Mouse (Mus musculus) retina, postnatal 7 days (tissue): ENCODE data around the gene Hap1.
"Not testable (repeated sequence)": the region's sequence is repeated elsewhere in the genome, so short reads cannot be mapped to it uniquely, and the experiment has no call there.

Source experiments
- DNase-seq: peaks from one replicate; pipeline ENCODE4 v3.0.0-alpha.2; 2012; ENCODE audit warnings: low read depth, low spot score

Gene Hap1

GRCm38 (mm10) chr11:100318529-100319451 is 37.1 kb downstream of the Hap1 start:
- no peak for DNase-seq

- DNase-seq, result no peak
Observed at GRCm38 (mm10) chr11:100317826-100318380, 38.0 kb downstream of the Hap1 start.

- DNase-seq, result no peak
Observed at GRCm38 (mm10) chr11:100315439-100315838, 40.5 kb downstream of the Hap1 start.

- DNase-seq, result no peak
Observed at GRCm38 (mm10) chr11:100313424-100313823, 42.5 kb downstream of the Hap1 start.

- no peak for DNase-seq
Observed at GRCm38 (mm10) chr11:100312096-100312679, 43.7 kb downstream of the Hap1 start.

GRCm38 (mm10) chr11:100311656-100312055 is 44.3 kb downstream of the Hap1 start:
- no peak for DNase-seq

GRCm38 (mm10) chr11:100308672-100309071 is 47.3 kb downstream of the Hap1 start:
- DNase-seq, result not testable (repeated sequence)

GRCm38 (mm10) chr11:100307900-100308299 is 48.0 kb downstream of the Hap1 start:
- no peak for DNase-seq

GRCm38 (mm10) chr11:100301292-100301691 is 54.6 kb downstream of the Hap1 start:
- DNase-seq, result no peak

- peak; percentile 48 for DNase-seq
Observed at GRCm38 (mm10) chr11:100300293-100300692, 55.6 kb downstream of the Hap1 start.

GRCm38 (mm10) chr11:100298274-100299036 is 57.5 kb downstream of the Hap1 start:
- DNase-seq, result peak; percentile 59

GRCm38 (mm10) chr11:100297801-100298200 is 58.1 kb downstream of the Hap1 start:
- no peak for DNase-seq
